Mouse (Mus musculus): ENCODE data around the gene Cacng3. TPM values are rescaled to one million over a fixed set of nuclear protein-coding genes. Genes with fewer than 3 reads are reported as not detected.
A peak's percentile ranks its signal among the peaks of the same experiment; 100 is the strongest.

The Cacng3 gene
- polyA plus RNA-seq, 1 experiment from 2014 or later: 1.5 TPM

- ATAC-seq (replicated peaks; ENCODE audit: low FRiP score): no peak
- 93% methylated on average over 5 of the region's 5 CpGs for WGBS
- H3K4me3 ChIP-seq (replicated peaks): no peak overlapping the region
- H3K9ac ChIP-seq: no peak overlapping the region
- no peak overlapping the region for H3K4me2 ChIP-seq
- H3K27me3 ChIP-seq: no peaks in the 10 kb centered on the region
- H3K4me1 ChIP-seq: no peaks in the 10 kb centered on the region
- no peaks in the 10 kb centered on the region for H3K9me3 ChIP-seq (replicated peaks)
- no peak overlapping the region for H3K27ac ChIP-seq
- no peaks in the 10 kb centered on the region for H3K36me3 ChIP-seq
These were observed 12.7 kb upstream of the Cacng3 start for GRCm38 (mm10) chr7:122657423-122658126.

- peaks cover 9% of the 10 kb centered on the region; the same call in 1 of the 2 replicates for H3K27me3 ChIP-seq
- no peaks in the 10 kb centered on the region for H3K9me3 ChIP-seq (replicated peaks)
- H3K4me2 ChIP-seq: no peak overlapping the region
- no peak overlapping the region for H3K9ac ChIP-seq
- H3K4me3 ChIP-seq (replicated peaks): no peak overlapping the region
- 70% methylated on average over 7 of the region's 7 CpGs for WGBS
- no peak overlapping the region for H3K27ac ChIP-seq
- ATAC-seq (replicated peaks; ENCODE audit: low FRiP score): no peak
- H3K36me3 ChIP-seq: no peaks in the 10 kb centered on the region
- H3K4me1 ChIP-seq: 0 out of 2 replicates have a peak, but pooled peaks cover under 1% of the 10 kb centered on the region
These were observed 4.8 kb upstream of the Cacng3 start for GRCm38 (mm10) chr7:122665311-122666049.

- ATAC-seq (replicated peaks; ENCODE audit: low FRiP score): no peak
- no peak overlapping the region for H3K4me2 ChIP-seq
- H3K27me3 ChIP-seq: peaks cover 28% of the 10 kb centered on the region
These were observed 2.4 kb upstream of the Cacng3 start for GRCm38 (mm10) chr7:122667903-122668302.

GRCm38 (mm10) chr7:122670873-122671641 is 765 bp downstream of the Cacng3 start:
- Histone ChIP-seq H3K4me1 (peaks cover 6% of the 10 kb centered on the region; the same call in 1 of the 2 replicates), H3K27ac (no peak overlapping the region), H3K4me3 (replicated peaks) (peak overlapping the region; percentile 14; the same call in 1 of the 2 replicates), H3K9ac (no peak overlapping the region), H3K36me3 (no peaks in the 10 kb centered on the region), H3K4me2 (peak overlapping the region; percentile 32; the same call in 1 of the 2 replicates), H3K27me3 (peaks cover 34% of the 10 kb centered on the region), H3K9me3 (replicated peaks) (no peaks in the 10 kb centered on the region)
- 10% methylated on average over 45 of the region's 45 CpGs for WGBS
- ATAC-seq (replicated peaks; ENCODE audit: low FRiP score): peak; percentile 95

More at GRCm38 (mm10) chr7:122667903-122668302, 2.4 kb upstream of the Cacng3 start:
- Histone ChIP-seq H3K27ac (no peak overlapping the region), H3K9me3 (replicated peaks) (no peaks in the 10 kb centered on the region), H3K4me1 (peaks cover 6% of the 10 kb centered on the region; the same call in 1 of the 2 replicates), H3K9ac (no peak overlapping the region), H3K36me3 (no peaks in the 10 kb centered on the region), H3K4me3 (replicated peaks) (no peak overlapping the region)
- WGBS: 31% methylated on average over 5 of the region's 5 CpGs

GRCm38 (mm10) chr7:122672981-122673380 is 2.7 kb downstream of the Cacng3 start:
- no peak for ATAC-seq (replicated peaks; ENCODE audit: low FRiP score)
- Histone ChIP-seq H3K27ac (no peak overlapping the region), H3K4me1 (peaks cover 6% of the 10 kb centered on the region; the same call in 1 of the 2 replicates), H3K9ac (no peak overlapping the region), H3K9me3 (replicated peaks) (no peaks in the 10 kb centered on the region), H3K4me3 (replicated peaks) (no peak overlapping the region), H3K27me3 (peaks cover 34% of the 10 kb centered on the region), H3K36me3 (no peaks in the 10 kb centered on the region), H3K4me2 (no peak overlapping the region)
- WGBS: 55% methylated on average over 5 of the region's 5 CpGs

GRCm38 (mm10) chr7:122675207-122675606 is 4.9 kb downstream of the Cacng3 start:
- H3K9me3 ChIP-seq (replicated peaks): no peaks in the 10 kb centered on the region
- peaks cover 6% of the 10 kb centered on the region; the same call in 1 of the 2 replicates for H3K4me1 ChIP-seq
- H3K27ac ChIP-seq: no peak overlapping the region
- no peak overlapping the region for H3K9ac ChIP-seq
- no peaks in the 10 kb centered on the region for H3K36me3 ChIP-seq
- H3K4me2 ChIP-seq: no peak overlapping the region
- 85% methylated on average over 7 of the region's 7 CpGs for WGBS
- no peak for ATAC-seq (replicated peaks; ENCODE audit: low FRiP score)
- H3K4me3 ChIP-seq (replicated peaks): no peak overlapping the region
- peaks cover 27% of the 10 kb centered on the region for H3K27me3 ChIP-seq

GRCm38 (mm10) chr7:122701751-122702150 is 31.5 kb downstream of the Cacng3 start:
- H3K9ac ChIP-seq: no peak overlapping the region
- no peaks in the 10 kb centered on the region for H3K36me3 ChIP-seq
- H3K4me3 ChIP-seq (replicated peaks): no peak overlapping the region
- ATAC-seq (replicated peaks; ENCODE audit: low FRiP score): no peak
- H3K4me2 ChIP-seq: no peak overlapping the region
- peaks cover 4% of the 10 kb centered on the region; the same call in 1 of the 2 replicates for H3K27me3 ChIP-seq
- no peaks in the 10 kb centered on the region for H3K9me3 ChIP-seq (replicated peaks)
- no peaks in the 10 kb centered on the region for H3K4me1 ChIP-seq
- no peak overlapping the region for H3K27ac ChIP-seq
- WGBS: 75% methylated on average over 5 of the region's 5 CpGs

GRCm38 (mm10) chr7:122702443-122702842 is 32.2 kb downstream of the Cacng3 start:
- H3K36me3 ChIP-seq: no peaks in the 10 kb centered on the region
- no peak for ATAC-seq (replicated peaks; ENCODE audit: low FRiP score)
- H3K27ac ChIP-seq: no peak overlapping the region
- H3K9ac ChIP-seq: no peak overlapping the region
- peaks cover 4% of the 10 kb centered on the region; the same call in 1 of the 2 replicates for H3K27me3 ChIP-seq
- 80% methylated on average over 4 of the region's 4 CpGs for WGBS
- no peaks in the 10 kb centered on the region for H3K9me3 ChIP-seq (replicated peaks)
- H3K4me3 ChIP-seq (replicated peaks): no peak overlapping the region
- no peaks in the 10 kb centered on the region for H3K4me1 ChIP-seq
- no peak overlapping the region for H3K4me2 ChIP-seq

GRCm38 (mm10) chr7:122706736-122707135 is 36.4 kb downstream of the Cacng3 start:
- H3K4me2 ChIP-seq: no peak overlapping the region
- ATAC-seq (replicated peaks; ENCODE audit: low FRiP score): no peak
- H3K9ac ChIP-seq: no peak overlapping the region
- no peak overlapping the region for H3K27ac ChIP-seq
- no peak overlapping the region for H3K4me3 ChIP-seq (replicated peaks)
- no peaks in the 10 kb centered on the region for H3K36me3 ChIP-seq
- H3K4me1 ChIP-seq: no peaks in the 10 kb centered on the region
- WGBS: 53% methylated on average over 5 of the region's 5 CpGs
- no peaks in the 10 kb centered on the region for H3K9me3 ChIP-seq (replicated peaks)
- peaks cover 11% of the 10 kb centered on the region; the same call in 1 of the 2 replicates for H3K27me3 ChIP-seq

GRCm38 (mm10) chr7:122716299-122716698 is 46.0 kb downstream of the Cacng3 start:
- Histone ChIP-seq H3K4me2 (no peak overlapping the region), H3K9ac (no peak overlapping the region), H3K4me3 (replicated peaks) (no peak overlapping the region), H3K36me3 (no peaks in the 10 kb centered on the region), H3K27ac (no peak overlapping the region), H3K9me3 (replicated peaks) (no peaks in the 10 kb centered on the region), H3K27me3 (0 out of 2 replicates have a peak, but pooled peaks cover 2% of the 10 kb centered on the region), H3K4me1 (no peaks in the 10 kb centered on the region)
- no peak for ATAC-seq (replicated peaks; ENCODE audit: low FRiP score)
- WGBS: 40% methylated on average over 3 of the region's 3 CpGs

- Histone ChIP-seq H3K27ac (no peak overlapping the region), H3K27me3 (no peaks in the 10 kb centered on the region), H3K9ac (no peak overlapping the region), H3K36me3 (no peaks in the 10 kb centered on the region), H3K4me3 (replicated peaks) (no peak overlapping the region), H3K4me1 (0 out of 2 replicates have a peak, but pooled peaks cover 4% of the 10 kb centered on the region), H3K9me3 (replicated peaks) (no peaks in the 10 kb centered on the region), H3K4me2 (no peak overlapping the region)
- no peak for ATAC-seq (replicated peaks; ENCODE audit: low FRiP score)
- WGBS: 91% methylated on average over 4 of the region's 4 CpGs
These were observed 48.2 kb downstream of the Cacng3 start for GRCm38 (mm10) chr7:122718540-122718939.
